Mouse (Mus musculus): ENCODE data around the gene Etl4. TPM values are rescaled to one million over a fixed set of nuclear protein-coding genes. Genes with fewer than 3 reads are reported as not detected.

Gene Etl4
- polyA plus RNA-seq, 1 experiment = 7.4 TPM

- Histone ChIP-seq H3K36me3 (ENCODE audit: control insufficient read depth, insufficient read depth) (no peaks in the 10 kb centered on the region), H3K4me2 (ENCODE audit: low read depth) (no peak overlapping the region), H3K79me2 (ENCODE audit: control insufficient read depth, insufficient read depth) (no peaks in the 10 kb centered on the region), H3ac (ENCODE audit: control insufficient read depth, insufficient read length) (no peak overlapping the region), H3K27me3 (ENCODE audit: control insufficient read depth, insufficient read depth, insufficient read length) (no peaks in the 10 kb centered on the region), H3K4me3 (no peak overlapping the region)
- TF ChIP-seq REST (IDR thresholded peaks at IDR 0.05; ENCODE audit: insufficient read depth, insufficient read length) = no peak
- no peak for TF ChIP-seq POLR2A (IDR thresholded peaks at IDR 0.05; ENCODE audit: insufficient read length, low read depth)
- TF ChIP-seq USF1 (IDR thresholded peaks at IDR 0.05; ENCODE audit: low read depth) = no peak
- TF ChIP-seq SRF (IDR thresholded peaks at IDR 0.05; ENCODE audit: control insufficient read depth, insufficient read length, low read depth) = no peak
- no peak for TF ChIP-seq POLR2AphosphoS2 (IDR thresholded peaks at IDR 0.05; ENCODE audit: insufficient read length, low read depth)
- no peak for TF ChIP-seq CEBPB (IDR thresholded peaks at IDR 0.05; ENCODE audit: insufficient read depth, poor library complexity, severe bottlenecking)
- TF ChIP-seq TCF3 (IDR thresholded peaks at IDR 0.05; ENCODE audit: insufficient read length, low read depth) = no peak
Observed at GRCm38 (mm10) chr2:20655341-20655612, 745.7 kb downstream of the Etl4 start.

- Histone ChIP-seq H3ac (ENCODE audit: control insufficient read depth, insufficient read length) (no peak overlapping the region), H3K36me3 (ENCODE audit: control insufficient read depth, insufficient read depth) (no peaks in the 10 kb centered on the region), H3K4me2 (ENCODE audit: low read depth) (no peak overlapping the region), H3K79me2 (ENCODE audit: control insufficient read depth, insufficient read depth) (no peaks in the 10 kb centered on the region), H3K4me3 (no peak overlapping the region), H3K27me3 (ENCODE audit: control insufficient read depth, insufficient read depth, insufficient read length) (no peaks in the 10 kb centered on the region)
- no peak for TF ChIP-seq E2F4 (IDR thresholded peaks at IDR 0.05; ENCODE audit: insufficient read depth)
- TF ChIP-seq SRF (IDR thresholded peaks at IDR 0.05; ENCODE audit: control insufficient read depth, insufficient read length, low read depth) = no peak
- no peak for TF ChIP-seq TCF3 (IDR thresholded peaks at IDR 0.05; ENCODE audit: insufficient read length, low read depth)
- no peak for TF ChIP-seq MYOG (IDR thresholded peaks at IDR 0.05; ENCODE audit: control insufficient read depth in 1 of 3, insufficient read depth in 1 of 3, insufficient read length in 2 of 3, low read depth in 2 of 3)
- no peak for TF ChIP-seq TCF12 (IDR thresholded peaks at IDR 0.05; ENCODE audit: insufficient read depth, poor library complexity, severe bottlenecking)
- no peak for TF ChIP-seq USF1 (IDR thresholded peaks at IDR 0.05; ENCODE audit: low read depth)
- TF ChIP-seq POLR2AphosphoS2 (IDR thresholded peaks at IDR 0.05; ENCODE audit: insufficient read length, low read depth) = no peak
- no peak for TF ChIP-seq CEBPB (IDR thresholded peaks at IDR 0.05; ENCODE audit: insufficient read depth, poor library complexity, severe bottlenecking)
- TF ChIP-seq REST (IDR thresholded peaks at IDR 0.05; ENCODE audit: insufficient read depth, insufficient read length) = no peak
- TF ChIP-seq POLR2A (IDR thresholded peaks at IDR 0.05; ENCODE audit: insufficient read length, low read depth) = no peak
- TF ChIP-seq MYOD1 (IDR thresholded peaks at IDR 0.05; ENCODE audit: control insufficient read depth in 1 of 3, insufficient read length in 2 of 3, low read depth in 2 of 3) = no peak
- TF ChIP-seq MAX (IDR thresholded peaks at IDR 0.05; ENCODE audit: low read depth) = no peak
Observed at GRCm38 (mm10) chr2:20657856-20658255, 748.3 kb downstream of the Etl4 start.

DNA sequence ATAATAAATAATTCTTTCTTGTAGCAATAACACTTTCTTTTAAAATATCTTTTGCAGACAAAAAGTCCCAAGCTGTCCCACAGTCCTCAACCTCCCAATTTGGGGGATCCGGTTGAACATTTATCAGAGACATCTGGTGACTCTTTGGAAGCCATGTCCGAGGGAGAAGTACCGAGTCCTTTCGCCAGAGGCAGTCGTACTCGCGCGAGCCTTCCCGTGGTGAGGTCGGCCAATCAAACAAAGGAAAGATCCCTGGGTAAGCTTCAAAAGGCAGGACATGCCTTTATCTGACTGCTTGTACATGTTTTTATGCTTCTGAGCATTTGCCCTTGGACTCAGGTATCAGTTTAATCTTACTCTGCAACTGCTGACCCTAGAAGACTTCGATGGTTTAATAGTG lies 752.3 kb downstream of the Etl4 start:
- TF ChIP-seq REST (IDR thresholded peaks at IDR 0.05; ENCODE audit: insufficient read depth, insufficient read length) (no peak), POLR2A (IDR thresholded peaks at IDR 0.05; ENCODE audit: insufficient read length, low read depth) (no peak), MAX (IDR thresholded peaks at IDR 0.05; ENCODE audit: low read depth) (no peak), SRF (IDR thresholded peaks at IDR 0.05; ENCODE audit: control insufficient read depth, insufficient read length, low read depth) (no peak), TCF12 (IDR thresholded peaks at IDR 0.05; ENCODE audit: insufficient read depth, poor library complexity, severe bottlenecking) (no peak), MYOG (IDR thresholded peaks at IDR 0.05; ENCODE audit: control insufficient read depth in 1 of 3, insufficient read depth in 1 of 3, insufficient read length in 2 of 3, low read depth in 2 of 3) (no peak), CEBPB (IDR thresholded peaks at IDR 0.05; ENCODE audit: insufficient read depth, poor library complexity, severe bottlenecking) (no peak), TCF3 (IDR thresholded peaks at IDR 0.05; ENCODE audit: insufficient read length, low read depth) (no peak), POLR2AphosphoS2 (IDR thresholded peaks at IDR 0.05; ENCODE audit: insufficient read length, low read depth) (no peak), MYOD1 (IDR thresholded peaks at IDR 0.05; ENCODE audit: control insufficient read depth in 1 of 3, insufficient read length in 2 of 3, low read depth in 2 of 3) (no peak), E2F4 (IDR thresholded peaks at IDR 0.05; ENCODE audit: insufficient read depth) (no peak), USF1 (IDR thresholded peaks at IDR 0.05; ENCODE audit: low read depth) (no peak)

DNA sequence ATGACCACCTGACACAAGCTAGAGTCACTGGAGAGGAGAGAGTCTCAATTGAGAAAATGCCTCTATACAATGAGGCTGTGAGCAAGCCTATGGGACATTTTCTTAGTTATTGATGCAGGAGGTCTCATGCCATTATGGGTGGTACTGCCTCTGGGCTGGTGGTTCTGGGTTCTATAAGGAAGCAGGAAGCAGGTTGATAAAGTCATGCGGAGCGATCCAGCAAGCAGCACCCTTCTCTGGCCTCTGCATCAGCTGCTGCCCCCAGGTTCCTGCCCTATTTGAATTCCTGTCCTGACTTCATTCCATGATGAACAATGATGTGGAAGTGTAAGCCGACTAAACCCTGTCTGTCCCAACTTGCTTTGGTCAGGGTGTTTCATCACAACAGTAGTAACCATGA lies 753.1 kb downstream of the Etl4 start:
- no peaks in the 10 kb centered on the region for H3K79me2 ChIP-seq (ENCODE audit: control insufficient read depth, insufficient read depth)
- H3K36me3 ChIP-seq (ENCODE audit: control insufficient read depth, insufficient read depth) = no peaks in the 10 kb centered on the region
- no peak for TF ChIP-seq MAX (IDR thresholded peaks at IDR 0.05; ENCODE audit: low read depth)
- no peak for TF ChIP-seq REST (IDR thresholded peaks at IDR 0.05; ENCODE audit: insufficient read depth, insufficient read length)
- H3ac ChIP-seq (ENCODE audit: control insufficient read depth, insufficient read length) = no peak overlapping the region
- H3K27me3 ChIP-seq (ENCODE audit: control insufficient read depth, insufficient read depth, insufficient read length) = no peaks in the 10 kb centered on the region
- H3K4me3 ChIP-seq = no peak overlapping the region
- H3K4me2 ChIP-seq (ENCODE audit: low read depth) = no peak overlapping the region

More for the DNA sequence above, 752.3 kb downstream of the Etl4 start:
- H3K4me2 ChIP-seq (ENCODE audit: low read depth) = no peak overlapping the region
- H3K36me3 ChIP-seq (ENCODE audit: control insufficient read depth, insufficient read depth) = no peaks in the 10 kb centered on the region
- H3K79me2 ChIP-seq (ENCODE audit: control insufficient read depth, insufficient read depth) = no peaks in the 10 kb centered on the region
- no peak overlapping the region for H3ac ChIP-seq (ENCODE audit: control insufficient read depth, insufficient read length)
- no peak overlapping the region for H3K4me3 ChIP-seq
- H3K27me3 ChIP-seq (ENCODE audit: control insufficient read depth, insufficient read depth, insufficient read length) = no peaks in the 10 kb centered on the region

- no peaks in the 10 kb centered on the region for H3K79me2 ChIP-seq (ENCODE audit: control insufficient read depth, insufficient read depth)
- H3K27me3 ChIP-seq (ENCODE audit: control insufficient read depth, insufficient read depth, insufficient read length) = no peaks in the 10 kb centered on the region
- no peak overlapping the region for H3K4me2 ChIP-seq (ENCODE audit: low read depth)
- H3K36me3 ChIP-seq (ENCODE audit: control insufficient read depth, insufficient read depth) = no peaks in the 10 kb centered on the region
- TF ChIP-seq CEBPB (IDR thresholded peaks at IDR 0.05; ENCODE audit: insufficient read depth, poor library complexity, severe bottlenecking) (no peak), MYOG (IDR thresholded peaks at IDR 0.05; ENCODE audit: control insufficient read depth in 1 of 3, insufficient read depth in 1 of 3, insufficient read length in 2 of 3, low read depth in 2 of 3) (no peak), TCF3 (IDR thresholded peaks at IDR 0.05; ENCODE audit: insufficient read length, low read depth) (no peak), SRF (IDR thresholded peaks at IDR 0.05; ENCODE audit: control insufficient read depth, insufficient read length, low read depth) (no peak), MAX (IDR thresholded peaks at IDR 0.05; ENCODE audit: low read depth) (no peak), POLR2A (IDR thresholded peaks at IDR 0.05; ENCODE audit: insufficient read length, low read depth) (no peak), REST (IDR thresholded peaks at IDR 0.05; ENCODE audit: insufficient read depth, insufficient read length) (no peak), E2F4 (IDR thresholded peaks at IDR 0.05; ENCODE audit: insufficient read depth) (no peak), MYOD1 (IDR thresholded peaks at IDR 0.05; ENCODE audit: control insufficient read depth in 1 of 3, insufficient read length in 2 of 3, low read depth in 2 of 3) (no peak), POLR2AphosphoS2 (IDR thresholded peaks at IDR 0.05; ENCODE audit: insufficient read length, low read depth) (no peak), TCF12 (IDR thresholded peaks at IDR 0.05; ENCODE audit: insufficient read depth, poor library complexity, severe bottlenecking) (no peak), USF1 (IDR thresholded peaks at IDR 0.05; ENCODE audit: low read depth) (no peak)
- H3ac ChIP-seq (ENCODE audit: control insufficient read depth, insufficient read length) = no peak overlapping the region
- no peak overlapping the region for H3K4me3 ChIP-seq
Observed at GRCm38 (mm10) chr2:20665309-20665971, 755.9 kb downstream of the Etl4 start.

Data from myocyte (in vitro differentiated cells).